ENCODE assay signal across 9 mouse cellular contexts in the genomic region with DNA sequence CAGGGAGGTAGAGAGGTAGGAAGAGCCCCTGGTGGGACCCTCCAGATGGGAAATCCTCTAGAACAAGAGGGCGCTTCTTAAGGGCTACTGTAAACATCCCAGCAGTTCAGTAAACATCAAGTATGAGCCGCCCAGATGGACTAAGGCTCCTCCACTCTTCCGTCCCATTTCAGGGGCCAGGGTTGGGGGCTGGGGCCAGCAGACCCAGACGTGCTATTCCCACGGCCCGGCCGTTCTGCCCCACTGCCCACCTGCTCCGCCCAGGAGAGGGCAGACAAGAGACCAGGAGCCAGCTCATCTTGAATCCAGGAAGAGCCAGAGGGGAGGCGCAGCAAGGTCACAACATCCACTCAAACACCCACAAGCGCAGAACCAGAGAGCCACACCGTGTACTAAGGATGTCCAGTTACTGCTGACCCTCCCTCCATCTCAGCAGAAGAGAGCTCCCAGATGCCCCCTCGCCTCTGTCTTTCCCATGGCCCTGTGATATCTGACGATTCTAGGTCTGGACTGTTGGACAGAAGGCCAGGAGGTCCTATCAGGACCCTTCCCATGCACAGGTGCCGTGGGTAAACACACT. TPM values are rescaled to one million over a fixed set of nuclear protein-coding genes. Genes with fewer than 3 reads are reported as not detected.
DNase-seq lines count a peak whose midpoint lies in the region; ATAC-seq lines count a peak whose summit lies in the region.
"Had no signal": no experiment of that assay in that cellular context is flagged by ENCODE, and none has a peak within 500 bp of the region (broad histone marks: within the 10 kb centered on the region; RNA-seq: fewer than 3 reads in every experiment).

No protein-coding gene starts in this region.

- intact Hi-C loops in heart, postnatal 10 days (cut with DNase I), result no loop called here

- H3K9ac ChIP-seq in heart, embryonic 13.5 days, result peak overlapping the region; percentile 24
- peak overlapping the region; percentile 36 for H3K9ac ChIP-seq in hindbrain, embryonic 12.5 days
- H3K9ac ChIP-seq in limb, embryonic 15.5 days, result 0 out of 2 replicates have a peak overlapping the region, but pooled peaks have one; percentile 8

- no peak overlapping the region; the same call in 1 of the 2 replicates for H3K27ac ChIP-seq in heart, embryonic 13.5 days (replicated peaks)
- peak overlapping the region; percentile 49 for H3K27ac ChIP-seq in hindbrain, embryonic 12.5 days
- H3K27ac ChIP-seq in limb, embryonic 15.5 days, result 0 out of 2 replicates have a peak overlapping the region, but pooled peaks have one; percentile 72

- no peak for ATAC-seq in heart, embryonic 13.5 days (ENCODE audit: extremely low read depth, insufficient number of reproducible peaks, low FRiP score, low TSS enrichment)
- ATAC-seq in hindbrain, embryonic 12.5 days (ENCODE audit: low FRiP score), result 0 out of 2 replicates have a peak, but pooled peaks have one; percentile 21
- no peak for ATAC-seq in limb, embryonic 15.5 days (ENCODE audit: insufficient number of reproducible peaks, low FRiP score, low TSS enrichment, low read depth)

- no peak for DNase-seq in heart, postnatal 10 days
- DNase-seq in retina, postnatal 1 day, result peak; percentile 79
- no peak for DNase-seq in layer of hippocampus, postnatal 36 days
- no peak for DNase-seq in layer of hippocampus, adult 8-10 months (ENCODE audit: low spot score in 2 of 2)
- no peak for DNase-seq in spleen, postnatal 4 days (ENCODE audit: low spot score in 2 of 2)
- DNase-seq: cerebellum, adult 8-10 months had no signal

- H3K27me3 ChIP-seq in heart, embryonic 13.5 days (replicated peaks), result no peaks in the 10 kb centered on the region
- H3K27me3 ChIP-seq in hindbrain, embryonic 12.5 days, result peaks cover 11% of the 10 kb centered on the region
- no peaks in the 10 kb centered on the region for H3K27me3 ChIP-seq in limb, embryonic 15.5 days

- H3K4me3 ChIP-seq in heart, embryonic 13.5 days, result no peak overlapping the region
- no peak overlapping the region for H3K4me3 ChIP-seq in hindbrain, embryonic 12.5 days
- H3K4me3 ChIP-seq in limb, embryonic 15.5 days, result no peak overlapping the region

- H3K4me1 ChIP-seq in heart, embryonic 13.5 days, result peaks cover 84% of the 10 kb centered on the region
- peaks cover 87% of the 10 kb centered on the region for H3K4me1 ChIP-seq in hindbrain, embryonic 12.5 days
- peaks cover 84% of the 10 kb centered on the region for H3K4me1 ChIP-seq in limb, embryonic 15.5 days

- no peaks in the 10 kb centered on the region for H3K36me3 ChIP-seq in heart, embryonic 13.5 days
- H3K36me3 ChIP-seq in hindbrain, embryonic 12.5 days, result peaks cover 12% of the 10 kb centered on the region
- peaks cover 35% of the 10 kb centered on the region for H3K36me3 ChIP-seq in limb, embryonic 15.5 days

- H3K4me2 ChIP-seq in heart, embryonic 13.5 days, result peak overlapping the region; percentile 32
- H3K4me2 ChIP-seq in hindbrain, embryonic 12.5 days (replicated peaks), result peak overlapping the region; percentile 27; the same call in 1 of the 2 replicates
- H3K4me2 ChIP-seq in limb, embryonic 15.5 days, result peak overlapping the region; percentile 24; the same call in 1 of the 2 replicates

- WGBS in heart, embryonic 13.5 days, result 24% methylated on average over 14 of the region's 14 CpGs
- 13% methylated on average over 14 of the region's 14 CpGs for WGBS in hindbrain, embryonic 12.5 days
- WGBS in limb, embryonic 15.5 days, result 22% methylated on average over 14 of the region's 14 CpGs

- H3K9me3 ChIP-seq in heart, embryonic 13.5 days, result no peaks in the 10 kb centered on the region
- H3K9me3 ChIP-seq in hindbrain, embryonic 12.5 days (replicated peaks), result no peaks in the 10 kb centered on the region
- no peaks in the 10 kb centered on the region for H3K9me3 ChIP-seq in limb, embryonic 15.5 days

RNA-seq across cellular contexts. Expression of gene Sema3f, which starts 11.6 kb away (rescaled TPM):
- polyA plus RNA-seq in heart, embryonic 13.5 days (2015; fragmentation: Nextera tagmentation; extraction: Ambion mirVana), result 4.5 and 6.3 TPM in 2 replicates
- 10 to 100 TPM; 19.4 to 22.2 TPM for total RNA-seq in heart, postnatal 10 days (2021)
- 26.8 and 28.3 TPM in 2 replicates for polyA plus RNA-seq in hindbrain, embryonic 12.5 days (2016; fragmentation: Nextera tagmentation; extraction: Ambion mirVana)
- polyA plus RNA-seq in limb, embryonic 15.5 days (2015; fragmentation: Nextera tagmentation; extraction: Ambion mirVana), result 26.6 and 38.2 TPM in 2 replicates
- 1 to 10 TPM; 4.3 to 4.6 TPM for total RNA-seq in layer of hippocampus, postnatal 36 days (2021)
- 1 to 10 TPM; 5.4 to 9.3 (median 6.5) TPM for total RNA-seq in layer of hippocampus, adult 8-10 months (2022)

RNA-seq across cellular contexts. Expression of gene Gnat1, which starts 19.2 kb away (rescaled TPM):
- 0.90 and 1.3 TPM in 2 replicates for polyA plus RNA-seq in heart, embryonic 13.5 days (2015; fragmentation: Nextera tagmentation; extraction: Ambion mirVana)
- not detected for total RNA-seq in heart, postnatal 10 days (2021)
- polyA plus RNA-seq in hindbrain, embryonic 12.5 days (2016; fragmentation: Nextera tagmentation; extraction: Ambion mirVana), result 1.4 and 2.6 TPM in 2 replicates
- 2.8 TPM in 2 replicates for polyA plus RNA-seq in limb, embryonic 15.5 days (2015; fragmentation: Nextera tagmentation; extraction: Ambion mirVana)
- total RNA-seq in layer of hippocampus, postnatal 36 days (2021), result not detected
- total RNA-seq in layer of hippocampus, adult 8-10 months (2022), result under 1 TPM; 0.14 to 0.43 (median 0.27) TPM

RNA-seq across cellular contexts. Expression of gene Slc38a3, which starts 29.4 kb away (rescaled TPM):
- polyA plus RNA-seq in heart, embryonic 13.5 days (2015; fragmentation: Nextera tagmentation; extraction: Ambion mirVana), result 2.8 and 2.9 TPM in 2 replicates
- total RNA-seq in heart, postnatal 10 days (2021), result 10 to 100 TPM; 20.5 to 22.6 TPM
- 12.5 and 12.9 TPM in 2 replicates for polyA plus RNA-seq in hindbrain, embryonic 12.5 days (2016; fragmentation: Nextera tagmentation; extraction: Ambion mirVana)
- polyA plus RNA-seq in limb, embryonic 15.5 days (2015; fragmentation: Nextera tagmentation; extraction: Ambion mirVana), result 5.0 and 5.1 TPM in 2 replicates
- 10 to 100 TPM; 53.9 to 60.6 TPM for total RNA-seq in layer of hippocampus, postnatal 36 days (2021)
- total RNA-seq in layer of hippocampus, adult 8-10 months (2022), result 10 to 100 TPM; 61.3 to 74.3 (median 69.2) TPM
